Mouse (Mus musculus) lung, embryonic 14.5 days (tissue): ENCODE measurements around the gene Eno1. TPM values are rescaled to one million over a fixed set of nuclear protein-coding genes. Genes with fewer than 3 reads are reported as not detected.
A peak's percentile ranks its signal among the peaks of the same experiment; 100 is the strongest.

ENCODE experiments used
- ATAC-seq: fragments of 200-750 bp; cut with Nextera tagmentation; 2 replicates; pipeline ENCODE4 v1.8.0; 2017; ENCODE audit warnings: mild to moderate bottlenecking, moderate TSS enrichment, moderate library complexity; ENCODE audit not compliant: insufficient read depth
- DNase-seq: peaks from one replicate; pipeline ENCODE4 v3.0.0-alpha.2; 2015
- H3K27ac ChIP-seq: fragments of 300-500 bp; sonication (generic); 2 replicates; pipeline ENCODE4 v1.5.1; 2014; ENCODE audit warnings: low read depth, mild to moderate bottlenecking, moderate library complexity
- H3K27me3 ChIP-seq: fragments of 300-500 bp; sonication (generic); 2 replicates; pipeline ENCODE4 v1.6.1; 2014; ENCODE audit warnings: low read length, control low read depth; ENCODE audit not compliant: insufficient read depth
- H3K36me3 ChIP-seq: fragments of 300-500 bp; sonication (generic); 2 replicates; pipeline ENCODE4 v1.6.1; 2014; ENCODE audit warnings: control low read depth; ENCODE audit not compliant: insufficient read depth
- H3K4me1 ChIP-seq: fragments of 300-500 bp; sonication (generic); 2 replicates; pipeline ENCODE4 v1.6.1; 2014; ENCODE audit warnings: antibody characterized with exemption, control low read depth; ENCODE audit not compliant: insufficient read depth
- H3K4me2 ChIP-seq: fragments of 300-500 bp; sonication (generic); 2 replicates; pipeline ENCODE4 v1.6.1; 2014; ENCODE audit warnings: mild to moderate bottlenecking
- H3K4me3 ChIP-seq: fragments of 300-500 bp; sonication (generic); 2 replicates; pipeline ENCODE4 v1.5.1; 2014; ENCODE audit warnings: low read depth, low read length
- H3K9ac ChIP-seq: fragments of 300-500 bp; sonication (generic); 2 replicates; pipeline ENCODE4 v1.6.1; 2014
- H3K9me3 ChIP-seq: fragments of 300-500 bp; sonication (generic); 2 replicates; pipeline ENCODE4 v1.6.1; 2016; ENCODE audit warnings: low read depth, low read length, control low read depth
- CTCF ChIP-seq: IDR thresholded peaks from 2 replicates; pipeline ENCODE4 v1.5.1; 2016; ENCODE audit warnings: antibody characterized with exemption, low read depth
- WGBS: fragments of 180-500 bp; shearing (Covaris S2); extraction: QIAGEN DNeasy Blood & Tissue Kit; methylation state at CpG from one replicate; pipeline ENCODE4 v1.1.7; 2014; 5-methylcytosine and 5-hydroxymethylcytosine counted together
- polyA plus RNA-seq: library from polyadenylated mRNA; unstranded; fragments of >200 nt; fragmentation: Nextera tagmentation; extraction: Ambion mirVana; gene quantifications from 2 replicates; pipeline ENCODE4 v1.2.1, GENCODE M21; 2014

Eno1 gene
- polyA plus RNA-seq, 1 experiment from 2014 or later = 1,952 TPM

- ATAC-seq (no peak), DNase-seq (peak; percentile 18)
- H3K9me3 ChIP-seq = no peaks in the 10 kb centered on the region
- no peak overlapping the region for H3K9ac ChIP-seq
- peak overlapping the region; percentile 48; the same call in 1 of the 2 replicates for H3K27ac ChIP-seq
- H3K4me2 ChIP-seq = no peak overlapping the region
- no peak overlapping the region for H3K4me3 ChIP-seq
- H3K4me1 ChIP-seq = peaks cover 9% of the 10 kb centered on the region
- 39% methylated on average over 8 of the region's 8 CpGs for WGBS
- no peak for TF ChIP-seq CTCF
- H3K27me3 ChIP-seq = no peaks in the 10 kb centered on the region
- peaks cover 10% of the 10 kb centered on the region for H3K36me3 ChIP-seq
Measured at GRCm38 (mm10) chr4:150234599-150235327, 1.8 kb upstream of the Eno1 start.

- Histone ChIP-seq H3K27ac (no peak overlapping the region; the same call in 1 of the 2 replicates), H3K9me3 (no peaks in the 10 kb centered on the region), H3K4me2 (no peak overlapping the region), H3K4me1 (peaks cover 14% of the 10 kb centered on the region), H3K4me3 (no peak overlapping the region), H3K9ac (no peak overlapping the region), H3K27me3 (no peaks in the 10 kb centered on the region), H3K36me3 (peaks cover 17% of the 10 kb centered on the region)
- no peak for ATAC-seq
- 74% methylated on average over 4 of the region's 4 CpGs for WGBS
- no peak for DNase-seq
- TF ChIP-seq CTCF = no peak
Measured at GRCm38 (mm10) chr4:150235585-150235984, 936 bp upstream of the Eno1 start.

- H3K36me3 ChIP-seq = peaks cover 22% of the 10 kb centered on the region
- 70% methylated on average over 8 of the region's 8 CpGs for WGBS
- peak overlapping the region; percentile 61 for H3K4me2 ChIP-seq
- peak overlapping the region; percentile 93 for H3K4me3 ChIP-seq
- DNase-seq = no peak
- no peak for ATAC-seq
- TF ChIP-seq CTCF = no peak
- H3K9ac ChIP-seq = peak overlapping the region; percentile 97
- H3K27me3 ChIP-seq = no peaks in the 10 kb centered on the region
- peaks cover 10% of the 10 kb centered on the region for H3K4me1 ChIP-seq
- H3K9me3 ChIP-seq = no peaks in the 10 kb centered on the region
- H3K27ac ChIP-seq = peak overlapping the region; percentile 99
Measured at GRCm38 (mm10) chr4:150236031-150236430, 490 bp upstream of the Eno1 start.

GRCm38 (mm10) chr4:150237636-150238361, 1.3 kb downstream of the Eno1 start:
- H3K27me3 ChIP-seq = no peaks in the 10 kb centered on the region
- ATAC-seq = no peak
- peak overlapping the region; percentile 99 for H3K27ac ChIP-seq
- H3K4me3 ChIP-seq = peak overlapping the region; percentile 93
- H3K9me3 ChIP-seq = no peaks in the 10 kb centered on the region
- TF ChIP-seq CTCF = no peak
- peak; percentile 56 for DNase-seq
- peak overlapping the region; percentile 97 for H3K9ac ChIP-seq
- WGBS = under 1% methylated on average over 21 of the region's 21 CpGs
- peaks cover 39% of the 10 kb centered on the region for H3K36me3 ChIP-seq
- peak overlapping the region; percentile 86 for H3K4me2 ChIP-seq
- H3K4me1 ChIP-seq = peaks cover 8% of the 10 kb centered on the region; the same call in 1 of the 2 replicates

- Histone ChIP-seq H3K27ac (peak overlapping the region; percentile 99), H3K9me3 (no peaks in the 10 kb centered on the region), H3K36me3 (peaks cover 47% of the 10 kb centered on the region), H3K4me3 (peak overlapping the region; percentile 93), H3K4me2 (peak overlapping the region; percentile 86), H3K9ac (peak overlapping the region; percentile 97), H3K4me1 (peaks cover 8% of the 10 kb centered on the region; the same call in 1 of the 2 replicates), H3K27me3 (no peaks in the 10 kb centered on the region)
- DNase-seq = peak; percentile 61
- no peak for TF ChIP-seq CTCF
- 5% methylated on average over 3 of the region's 3 CpGs for WGBS
- no peak for ATAC-seq
Measured at GRCm38 (mm10) chr4:150238433-150239086, 2.0 kb downstream of the Eno1 start.

- ATAC-seq (no peak), DNase-seq (no peak)
- H3K4me3 ChIP-seq = peak overlapping the region; percentile 93
- H3K9me3 ChIP-seq = no peaks in the 10 kb centered on the region
- peaks cover 52% of the 10 kb centered on the region for H3K36me3 ChIP-seq
- no peak for TF ChIP-seq CTCF
- peak overlapping the region; percentile 97 for H3K9ac ChIP-seq
- no peaks in the 10 kb centered on the region for H3K27me3 ChIP-seq
- H3K4me2 ChIP-seq = peak overlapping the region; percentile 86
- H3K4me1 ChIP-seq = peaks cover 8% of the 10 kb centered on the region; the same call in 1 of the 2 replicates
- 19% methylated on average over 5 of the region's 5 CpGs for WGBS
- peak overlapping the region; percentile 63; the same call in 1 of the 2 replicates for H3K27ac ChIP-seq
Measured at GRCm38 (mm10) chr4:150239087-150239480, 2.6 kb downstream of the Eno1 start.
